Mouse (Mus musculus): ENCODE data around the gene Wipf2. TPM values are rescaled to one million over a fixed set of nuclear protein-coding genes. Genes with fewer than 3 reads are reported as not detected.
A peak's percentile ranks its signal among the peaks of the same experiment; 100 is the strongest.

Gene Wipf2
- polyA plus RNA-seq, 1 experiment from 2014 or later: 5.2 TPM

GRCm38 (mm10) chr11:98941826-98942550 is 78.5 kb downstream of the Wipf2 start:
- 5% methylated on average over 15 of the region's 15 CpGs for WGBS
- peak; percentile 40 for ATAC-seq (replicated peaks; ENCODE audit: low FRiP score)
- Histone ChIP-seq H3K27me3 (no peaks in the 10 kb centered on the region), H3K4me1 (peaks cover 90% of the 10 kb centered on the region), H3K4me3 (replicated peaks) (peak overlapping the region; percentile 75), H3K27ac (peak overlapping the region; percentile 98), H3K9me3 (replicated peaks) (no peaks in the 10 kb centered on the region), H3K4me2 (peak overlapping the region; percentile 86), H3K9ac (peak overlapping the region; percentile 53), H3K36me3 (no peaks in the 10 kb centered on the region)

- 22% methylated on average over 3 of the region's 3 CpGs for WGBS
- Histone ChIP-seq H3K4me2 (peak overlapping the region; percentile 86), H3K27ac (peak overlapping the region; percentile 98), H3K9me3 (replicated peaks) (no peaks in the 10 kb centered on the region), H3K4me1 (peaks cover 90% of the 10 kb centered on the region), H3K9ac (peak overlapping the region; percentile 53; the same call in 1 of the 2 replicates), H3K4me3 (replicated peaks) (peak overlapping the region; percentile 75), H3K27me3 (no peaks in the 10 kb centered on the region), H3K36me3 (no peaks in the 10 kb centered on the region)
- no peak for ATAC-seq (replicated peaks; ENCODE audit: low FRiP score)
These were observed 79.1 kb downstream of the Wipf2 start for GRCm38 (mm10) chr11:98942555-98942922.

GRCm38 (mm10) chr11:98942923-98943641 is 79.6 kb downstream of the Wipf2 start:
- H3K9ac ChIP-seq: peak overlapping the region; percentile 53; the same call in 1 of the 2 replicates
- no peaks in the 10 kb centered on the region for H3K27me3 ChIP-seq
- no peaks in the 10 kb centered on the region for H3K36me3 ChIP-seq
- peaks cover 94% of the 10 kb centered on the region for H3K4me1 ChIP-seq
- H3K4me2 ChIP-seq: peak overlapping the region; percentile 86
- H3K27ac ChIP-seq: peak overlapping the region; percentile 98
- peak overlapping the region; percentile 75; the same call in 1 of the 2 replicates for H3K4me3 ChIP-seq (replicated peaks)
- H3K9me3 ChIP-seq (replicated peaks): no peaks in the 10 kb centered on the region
- 46% methylated on average over 8 of the region's 8 CpGs for WGBS
- ATAC-seq (replicated peaks; ENCODE audit: low FRiP score): peak; percentile 20

GRCm38 (mm10) chr11:98943741-98944461 is 80.5 kb downstream of the Wipf2 start:
- H3K4me1 ChIP-seq: peaks cover 86% of the 10 kb centered on the region
- H3K9ac ChIP-seq: peak overlapping the region; percentile 21; the same call in 1 of the 2 replicates
- H3K27me3 ChIP-seq: no peaks in the 10 kb centered on the region
- no peaks in the 10 kb centered on the region for H3K9me3 ChIP-seq (replicated peaks)
- WGBS: 34% methylated on average over 14 of the region's 14 CpGs
- no peak for ATAC-seq (replicated peaks; ENCODE audit: low FRiP score)
- H3K4me3 ChIP-seq (replicated peaks): no peak overlapping the region; the same call in 1 of the 2 replicates
- H3K36me3 ChIP-seq: no peaks in the 10 kb centered on the region
- H3K4me2 ChIP-seq: peak overlapping the region; percentile 86
- H3K27ac ChIP-seq: peak overlapping the region; percentile 98

GRCm38 (mm10) chr11:98944897-98945604 is 81.6 kb downstream of the Wipf2 start:
- WGBS: 38% methylated on average over 11 of the region's 11 CpGs
- Histone ChIP-seq H3K36me3 (peaks cover 2% of the 10 kb centered on the region; the same call in 1 of the 2 replicates), H3K27ac (peak overlapping the region; percentile 98), H3K4me1 (peaks cover 85% of the 10 kb centered on the region), H3K27me3 (no peaks in the 10 kb centered on the region), H3K4me3 (replicated peaks) (no peak overlapping the region), H3K9me3 (replicated peaks) (no peaks in the 10 kb centered on the region), H3K4me2 (peak overlapping the region; percentile 24; the same call in 1 of the 2 replicates), H3K9ac (no peak overlapping the region)
- ATAC-seq (replicated peaks; ENCODE audit: low FRiP score): no peak

GRCm38 (mm10) chr11:98945605-98945977 is 82.2 kb downstream of the Wipf2 start:
- 58% methylated on average over 3 of the region's 3 CpGs for WGBS
- Histone ChIP-seq H3K27me3 (no peaks in the 10 kb centered on the region), H3K4me3 (replicated peaks) (no peak overlapping the region), H3K4me2 (no peak overlapping the region), H3K9me3 (replicated peaks) (no peaks in the 10 kb centered on the region), H3K36me3 (peaks cover 7% of the 10 kb centered on the region), H3K27ac (peak overlapping the region; percentile 98; the same call in 1 of the 2 replicates), H3K4me1 (peaks cover 85% of the 10 kb centered on the region), H3K9ac (no peak overlapping the region)
- ATAC-seq (replicated peaks; ENCODE audit: low FRiP score): no peak

- Histone ChIP-seq H3K9ac (no peak overlapping the region), H3K4me3 (replicated peaks) (no peak overlapping the region), H3K36me3 (peaks cover 21% of the 10 kb centered on the region), H3K27ac (peak overlapping the region; percentile 37), H3K4me2 (no peak overlapping the region), H3K4me1 (peaks cover 84% of the 10 kb centered on the region), H3K27me3 (no peaks in the 10 kb centered on the region), H3K9me3 (replicated peaks) (no peaks in the 10 kb centered on the region)
- 65% methylated on average over 18 of the region's 18 CpGs for WGBS
- ATAC-seq (replicated peaks; ENCODE audit: low FRiP score): no peak
These were observed 84.6 kb downstream of the Wipf2 start for GRCm38 (mm10) chr11:98947969-98948569.

GRCm38 (mm10) chr11:98949242-98949957 is 86.0 kb downstream of the Wipf2 start:
- Histone ChIP-seq H3K4me3 (replicated peaks) (no peak overlapping the region), H3K27me3 (no peaks in the 10 kb centered on the region), H3K9me3 (replicated peaks) (no peaks in the 10 kb centered on the region), H3K9ac (no peak overlapping the region), H3K4me2 (no peak overlapping the region), H3K4me1 (peaks cover 83% of the 10 kb centered on the region), H3K27ac (0 out of 2 replicates have a peak overlapping the region, but pooled peaks have one; percentile 94), H3K36me3 (peaks cover 21% of the 10 kb centered on the region)
- 71% methylated on average over 12 of the region's 12 CpGs for WGBS
- no peak for ATAC-seq (replicated peaks; ENCODE audit: low FRiP score)

GRCm38 (mm10) chr11:98949958-98950460 is 86.6 kb downstream of the Wipf2 start:
- H3K9me3 ChIP-seq (replicated peaks): no peaks in the 10 kb centered on the region
- peaks cover 83% of the 10 kb centered on the region for H3K4me1 ChIP-seq
- no peak overlapping the region for H3K9ac ChIP-seq
- peak overlapping the region; percentile 94; the same call in 1 of the 2 replicates for H3K27ac ChIP-seq
- ATAC-seq (replicated peaks; ENCODE audit: low FRiP score): no peak
- WGBS: 79% methylated on average over 7 of the region's 7 CpGs
- H3K27me3 ChIP-seq: no peaks in the 10 kb centered on the region
- H3K4me3 ChIP-seq (replicated peaks): no peak overlapping the region
- no peak overlapping the region for H3K4me2 ChIP-seq
- H3K36me3 ChIP-seq: peaks cover 21% of the 10 kb centered on the region

GRCm38 (mm10) chr11:98950484-98950883 is 87.0 kb downstream of the Wipf2 start:
- no peak for ATAC-seq (replicated peaks; ENCODE audit: low FRiP score)
- H3K27ac ChIP-seq: peak overlapping the region; percentile 94
- peaks cover 83% of the 10 kb centered on the region for H3K4me1 ChIP-seq
- 90% methylated on average over 9 of the region's 9 CpGs for WGBS
- H3K4me2 ChIP-seq: no peak overlapping the region
- H3K9ac ChIP-seq: no peak overlapping the region
- peaks cover 21% of the 10 kb centered on the region for H3K36me3 ChIP-seq
- no peak overlapping the region for H3K4me3 ChIP-seq (replicated peaks)
- H3K9me3 ChIP-seq (replicated peaks): no peaks in the 10 kb centered on the region
- no peaks in the 10 kb centered on the region for H3K27me3 ChIP-seq
